Mouse (Mus musculus) macrophage (primary cell): ENCODE measurements around the gene Eml4. TPM values are rescaled to one million over a fixed set of nuclear protein-coding genes. Genes with fewer than 3 reads are reported as not detected.

Experiments used
- H3K27ac ChIP-seq: fragments of 350-480 bp; formaldehyde crosslinking; 2 replicates; pipeline ENCODE4 v1.9.0; 2021
- H3K36me3 ChIP-seq: fragments of 350-480 bp; formaldehyde crosslinking; 2 replicates; pipeline ENCODE4 v1.9.0; 2021; ENCODE audit errors: inconsistent target
- H3K4me3 ChIP-seq: fragments of 350-480 bp; formaldehyde crosslinking; 2 replicates; pipeline ENCODE4 v1.9.0; 2021; ENCODE audit errors: inconsistent target
- H3K79me2 ChIP-seq: fragments of 350-480 bp; formaldehyde crosslinking; 2 replicates; pipeline ENCODE4 v1.9.0; 2021; ENCODE audit errors: inconsistent target
- WGBS: methylation state at CpG from one replicate; pipeline ENCODE4 v1.1.7; 2026; ENCODE audit warnings: inconsistent platforms; ENCODE audit not compliant: missing documents; 5-methylcytosine and 5-hydroxymethylcytosine counted together
- polyA plus RNA-seq: library from polyadenylated mRNA; stranded (reverse); fragments of 250-400 nt; gene quantifications from 3 replicates; pipeline ENCODE4 v1.2.4, GENCODE M21; 2018; ENCODE audit warnings: inconsistent platforms

The Eml4 gene
- polyA plus RNA-seq, 1 experiment from 2014 or later, result 12.7 TPM

- Histone ChIP-seq H3K4me3 (no peak overlapping the region), H3K79me2 (peaks cover 100% of the 10 kb centered on the region), H3K36me3 (no peaks in the 10 kb centered on the region), H3K27ac (no peak overlapping the region)
- 98% methylated on average over 4 of the region's 5 CpGs for WGBS
Observed at GRCm38 (mm10) chr17:83382752-83383151, 32.0 kb downstream of the Eml4 start.

DNA sequence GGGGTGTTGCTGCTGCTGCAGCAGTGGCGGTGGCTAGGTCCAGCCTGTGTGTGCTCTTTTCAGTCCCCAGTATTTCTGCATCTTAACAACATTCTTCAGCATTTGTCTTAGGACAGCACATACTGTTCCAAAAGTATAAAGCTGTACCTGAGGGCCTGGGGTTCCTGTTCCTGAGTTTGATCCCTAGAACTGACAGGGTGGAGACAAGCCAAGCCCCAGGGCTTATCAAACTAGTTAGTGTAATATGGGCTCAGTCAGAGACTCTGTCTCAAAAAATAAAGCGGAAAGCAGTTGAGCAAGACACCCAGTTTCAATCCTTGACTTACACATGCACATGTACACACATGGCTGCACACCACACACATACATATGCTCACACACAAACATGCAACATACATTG, 34.2 kb downstream of the Eml4 start:
- Histone ChIP-seq H3K4me3 (no peak overlapping the region), H3K27ac (no peak overlapping the region), H3K36me3 (no peaks in the 10 kb centered on the region), H3K79me2 (peaks cover 97% of the 10 kb centered on the region)
- 95% methylated on average over 2 of the region's 2 CpGs for WGBS

GRCm38 (mm10) chr17:83387161-83387560, 36.4 kb downstream of the Eml4 start:
- no peak overlapping the region for H3K27ac ChIP-seq
- no peak overlapping the region for H3K4me3 ChIP-seq
- peaks cover 97% of the 10 kb centered on the region for H3K79me2 ChIP-seq
- 93% methylated on average over 3 of the region's 3 CpGs for WGBS
- no peaks in the 10 kb centered on the region for H3K36me3 ChIP-seq

- Histone ChIP-seq H3K4me3 (no peak overlapping the region), H3K79me2 (peaks cover 69% of the 10 kb centered on the region), H3K36me3 (no peaks in the 10 kb centered on the region), H3K27ac (no peak overlapping the region)
- 48% methylated on average over 3 of the region's 3 CpGs for WGBS
Observed at GRCm38 (mm10) chr17:83394013-83394412, 43.3 kb downstream of the Eml4 start.

DNA sequence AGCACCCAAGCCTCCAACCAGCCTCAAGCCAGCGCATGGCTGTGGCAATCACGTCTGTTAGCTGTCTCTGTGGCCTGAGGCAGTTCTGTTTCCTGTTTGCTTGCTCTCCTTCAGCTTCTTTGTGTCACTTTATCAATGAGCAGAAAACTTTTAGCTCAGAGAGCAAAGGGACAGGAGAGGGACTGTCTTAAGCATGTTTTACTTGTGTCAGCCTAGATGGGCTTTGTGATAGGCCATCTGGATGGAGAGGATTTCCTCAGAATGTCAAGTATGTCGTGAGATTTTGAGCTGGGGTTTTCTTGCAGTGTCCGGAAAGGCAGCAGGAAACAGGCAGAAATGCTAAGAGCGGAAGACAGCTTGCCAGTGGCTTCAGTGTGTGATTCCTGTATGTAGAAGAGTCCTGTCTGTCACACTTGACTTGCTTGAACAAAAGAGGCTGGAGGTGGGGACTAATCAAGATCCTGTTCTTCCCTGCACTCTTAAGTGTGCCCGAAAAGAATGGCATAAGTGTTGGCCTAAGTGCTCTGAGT, 46.9 kb downstream of the Eml4 start:
- H3K36me3 ChIP-seq, result no peaks in the 10 kb centered on the region
- H3K27ac ChIP-seq, result peak overlapping the region; percentile 89
- H3K79me2 ChIP-seq, result peaks cover 69% of the 10 kb centered on the region
- 2% methylated on average over 6 of the region's 6 CpGs for WGBS
- peak overlapping the region; percentile 2; the same call in 1 of the 2 replicates for H3K4me3 ChIP-seq

GRCm38 (mm10) chr17:83398756-83399155, 48.0 kb downstream of the Eml4 start:
- WGBS, result 83% methylated on average over 1 of the region's 1 CpGs
- H3K79me2 ChIP-seq, result peaks cover 58% of the 10 kb centered on the region
- H3K4me3 ChIP-seq, result no peak overlapping the region
- H3K27ac ChIP-seq, result no peak overlapping the region
- H3K36me3 ChIP-seq, result no peaks in the 10 kb centered on the region

- WGBS, result 24% methylated on average over 4 of the region's 4 CpGs
- no peak overlapping the region for H3K4me3 ChIP-seq
- H3K79me2 ChIP-seq, result no peaks in the 10 kb centered on the region
- H3K27ac ChIP-seq, result no peak overlapping the region
- peaks cover 2% of the 10 kb centered on the region; the same call in 1 of the 2 replicates for H3K36me3 ChIP-seq
Observed at GRCm38 (mm10) chr17:83430607-83431006, 79.9 kb downstream of the Eml4 start.

GRCm38 (mm10) chr17:83443406-83443805, 92.7 kb downstream of the Eml4 start:
- H3K4me3 ChIP-seq, result no peak overlapping the region
- H3K27ac ChIP-seq, result no peak overlapping the region
- peaks cover 13% of the 10 kb centered on the region; the same call in 1 of the 2 replicates for H3K36me3 ChIP-seq
- no peaks in the 10 kb centered on the region for H3K79me2 ChIP-seq
- WGBS, result 90% methylated on average over 4 of the region's 4 CpGs

- H3K79me2 ChIP-seq, result no peaks in the 10 kb centered on the region
- no peak overlapping the region for H3K4me3 ChIP-seq
- H3K36me3 ChIP-seq, result peaks cover 35% of the 10 kb centered on the region; the same call in 1 of the 2 replicates
- WGBS, result 89% methylated on average over 2 of the region's 2 CpGs
- H3K27ac ChIP-seq, result no peak overlapping the region
Observed at GRCm38 (mm10) chr17:83449583-83449982, 98.9 kb downstream of the Eml4 start.

GRCm38 (mm10) chr17:83451367-83451766, 100.6 kb downstream of the Eml4 start:
- Histone ChIP-seq H3K27ac (no peak overlapping the region), H3K4me3 (no peak overlapping the region), H3K79me2 (no peaks in the 10 kb centered on the region), H3K36me3 (peaks cover 42% of the 10 kb centered on the region; the same call in 1 of the 2 replicates)
- WGBS, result 95% methylated on average over 8 of the region's 8 CpGs

DNA sequence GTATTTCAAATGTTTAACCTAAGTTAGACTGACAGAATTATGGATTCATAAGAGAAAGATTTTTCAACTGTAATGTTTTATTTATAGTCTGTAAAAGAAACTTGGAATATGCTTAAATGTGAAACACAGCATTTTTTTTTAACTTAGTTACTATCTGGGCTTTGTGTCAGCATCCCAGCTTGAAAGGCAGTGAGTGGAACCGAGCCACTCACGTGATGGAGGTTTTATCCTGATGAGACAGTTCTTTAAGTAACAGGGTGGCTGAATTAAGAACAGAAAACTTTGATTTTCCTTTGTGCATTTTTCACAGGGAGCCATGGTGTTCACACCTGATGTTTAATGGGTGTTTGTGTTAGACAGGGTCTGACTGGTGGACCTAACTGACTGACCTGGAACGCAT, 101.1 kb downstream of the Eml4 start:
- H3K36me3 ChIP-seq, result peaks cover 46% of the 10 kb centered on the region; the same call in 1 of the 2 replicates
- no peak overlapping the region for H3K27ac ChIP-seq
- H3K4me3 ChIP-seq, result no peak overlapping the region
- 92% methylated on average over 3 of the region's 3 CpGs for WGBS
- no peaks in the 10 kb centered on the region for H3K79me2 ChIP-seq

DNA sequence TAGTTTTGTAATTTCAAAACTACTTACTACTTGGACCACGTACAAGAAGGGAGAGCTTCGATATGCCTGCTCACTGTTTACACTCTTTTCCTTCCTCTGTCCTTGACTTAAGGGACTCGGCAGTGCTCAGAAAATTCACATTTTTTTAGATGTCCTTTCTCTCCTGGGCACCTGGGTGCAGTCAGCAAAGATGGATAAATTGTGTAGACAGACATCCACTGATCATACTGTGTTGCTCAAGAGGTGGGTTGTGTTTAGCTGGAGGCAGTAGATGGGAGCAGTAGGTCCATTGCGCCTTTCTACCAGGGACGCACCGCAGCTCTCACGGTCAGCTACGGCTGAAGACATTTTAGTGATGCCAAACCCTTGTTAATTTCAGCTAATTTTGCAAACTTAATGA, 101.7 kb downstream of the Eml4 start:
- Histone ChIP-seq H3K4me3 (no peak overlapping the region), H3K79me2 (no peaks in the 10 kb centered on the region), H3K36me3 (peaks cover 52% of the 10 kb centered on the region; the same call in 1 of the 2 replicates), H3K27ac (no peak overlapping the region)
- WGBS, result 89% methylated on average over 7 of the region's 8 CpGs

GRCm38 (mm10) chr17:83453587-83453986, 102.9 kb downstream of the Eml4 start:
- peaks cover 62% of the 10 kb centered on the region; the same call in 1 of the 2 replicates for H3K36me3 ChIP-seq
- H3K27ac ChIP-seq, result no peak overlapping the region
- no peak overlapping the region for H3K4me3 ChIP-seq
- H3K79me2 ChIP-seq, result no peaks in the 10 kb centered on the region
- 82% methylated on average over 5 of the region's 5 CpGs for WGBS

- Histone ChIP-seq H3K36me3 (peaks cover 62% of the 10 kb centered on the region), H3K79me2 (no peaks in the 10 kb centered on the region), H3K4me3 (no peak overlapping the region), H3K27ac (no peak overlapping the region)
- 82% methylated on average over 1 of the region's 1 CpGs for WGBS
Observed at GRCm38 (mm10) chr17:83457271-83457670, 106.5 kb downstream of the Eml4 start.

DNA sequence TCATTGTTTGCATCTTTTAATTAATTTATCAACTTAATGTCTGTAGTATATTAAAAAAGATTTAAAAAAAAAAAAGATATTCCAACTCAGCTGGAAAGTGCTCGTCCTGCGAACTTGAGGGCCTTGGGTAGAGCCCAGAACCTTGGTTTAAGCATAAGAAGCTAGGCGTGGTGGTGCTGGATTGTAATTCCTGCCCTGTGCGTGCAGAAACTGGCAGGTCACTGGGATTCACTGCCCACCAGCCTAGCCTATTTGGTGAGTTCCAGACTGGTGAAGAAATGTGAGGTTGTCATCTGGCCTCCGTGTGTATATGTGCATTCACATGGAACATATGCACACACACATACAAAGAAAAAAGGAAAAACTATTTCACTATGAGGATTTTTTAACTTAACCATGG, 115.2 kb downstream of the Eml4 start:
- Histone ChIP-seq H3K27ac (no peak overlapping the region), H3K36me3 (peaks cover 36% of the 10 kb centered on the region)
- WGBS, result 91% methylated on average over 5 of the region's 5 CpGs

DNA sequence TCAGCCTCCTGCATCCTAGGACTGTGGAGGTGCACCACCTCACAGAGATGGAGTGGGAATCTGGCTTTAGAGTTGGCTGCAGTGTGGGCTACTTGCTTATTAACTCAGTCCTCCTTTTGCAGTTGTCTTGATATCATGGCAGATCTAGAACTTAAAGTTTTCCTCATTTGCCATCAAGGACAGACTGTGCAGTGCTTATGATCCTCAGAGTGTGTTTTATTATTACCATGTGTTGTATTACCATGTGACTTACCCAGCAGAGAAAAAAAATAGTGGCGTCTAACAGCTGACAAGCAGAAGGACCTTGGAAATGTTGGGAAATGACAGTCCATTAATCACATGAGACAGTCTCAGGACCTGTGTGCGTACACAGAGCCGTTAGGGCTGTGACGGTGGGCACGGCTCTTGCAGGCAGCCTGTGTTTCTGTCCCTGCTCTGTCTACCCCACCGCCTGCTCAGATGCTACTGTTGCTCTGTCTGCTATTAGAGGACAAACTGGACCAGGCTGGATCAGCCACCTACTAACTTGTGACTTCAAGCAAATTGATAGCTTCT, 116.0 kb downstream of the Eml4 start:
- no peak overlapping the region for H3K4me3 ChIP-seq
- no peaks in the 10 kb centered on the region for H3K79me2 ChIP-seq
- H3K27ac ChIP-seq, result no peak overlapping the region
- peaks cover 32% of the 10 kb centered on the region for H3K36me3 ChIP-seq
- 97% methylated on average over 6 of the region's 6 CpGs for WGBS

More for the DNA sequence above, 115.2 kb downstream of the Eml4 start:
- Histone ChIP-seq H3K79me2 (no peaks in the 10 kb centered on the region), H3K4me3 (no peak overlapping the region)
